Mouse (Mus musculus) kidney, embryonic 14.5 days (tissue): ENCODE measurements around the gene Gpr3. TPM values are rescaled to one million over a fixed set of nuclear protein-coding genes. Genes with fewer than 3 reads are reported as not detected.

ENCODE experiments used
- ATAC-seq: fragments of 200-750 bp; cut with Nextera tagmentation; 2 replicates; pipeline ENCODE4 v1.8.0; 2017; ENCODE audit warnings: moderate number of reproducible peaks, mild to moderate bottlenecking, moderate TSS enrichment, moderate library complexity; ENCODE audit not compliant: low FRiP score, low TSS enrichment
- H3K27ac ChIP-seq: fragments of 300-500 bp; sonication (generic); 2 replicates; pipeline ENCODE4 v1.5.1; 2014; ENCODE audit warnings: low read depth, mild to moderate bottlenecking, low read length, moderate library complexity, mixed read lengths
- H3K27me3 ChIP-seq: fragments of 300-500 bp; sonication (generic); 2 replicates; pipeline ENCODE4 v1.6.1; 2014; ENCODE audit warnings: mild to moderate bottlenecking, low read length; ENCODE audit not compliant: control insufficient read depth, insufficient read depth
- H3K36me3 ChIP-seq: fragments of 300-500 bp; sonication (generic); 2 replicates; pipeline ENCODE4 v1.6.1; 2014; ENCODE audit warnings: low read length, mixed read lengths; ENCODE audit not compliant: control insufficient read depth, insufficient read depth
- H3K4me1 ChIP-seq: fragments of 300-500 bp; sonication (generic); 2 replicates; pipeline ENCODE4 v1.6.1; 2014; ENCODE audit warnings: low read length, mixed read lengths; ENCODE audit not compliant: control insufficient read depth, insufficient read depth
- H3K4me2 ChIP-seq: fragments of 300-500 bp; sonication (generic); replicated peaks from 2 replicates; pipeline ENCODE4 v1.6.1; 2014; ENCODE audit warnings: low read depth, mild to moderate bottlenecking, low read length
- H3K4me3 ChIP-seq: fragments of 300-500 bp; sonication (generic); 2 replicates; pipeline ENCODE4 v1.5.1; 2014; ENCODE audit warnings: mild to moderate bottlenecking, low read length
- H3K9ac ChIP-seq: fragments of 300-500 bp; sonication (generic); 2 replicates; pipeline ENCODE4 v1.6.1; 2014; ENCODE audit warnings: low read depth, mild to moderate bottlenecking, low read length, moderate library complexity
- H3K9me3 ChIP-seq: fragments of 300-500 bp; sonication (generic); 2 replicates; pipeline ENCODE4 v1.6.1; 2016; ENCODE audit warnings: low read length; ENCODE audit not compliant: control insufficient read depth
- WGBS: fragments of 180-500 bp; shearing (Covaris S2); extraction: QIAGEN DNeasy Blood & Tissue Kit; methylation state at CpG from one replicate; pipeline ENCODE4 v1.1.7; 2014; 5-methylcytosine and 5-hydroxymethylcytosine counted together
- polyA plus RNA-seq: library from polyadenylated mRNA; unstranded; fragments of >200 nt; fragmentation: Nextera tagmentation; extraction: Ambion mirVana; gene quantifications from 2 replicates; pipeline ENCODE4 v1.2.1, GENCODE M21; 2014

The Gpr3 gene
- polyA plus RNA-seq, 1 experiment from 2014 or later: not detected

DNA sequence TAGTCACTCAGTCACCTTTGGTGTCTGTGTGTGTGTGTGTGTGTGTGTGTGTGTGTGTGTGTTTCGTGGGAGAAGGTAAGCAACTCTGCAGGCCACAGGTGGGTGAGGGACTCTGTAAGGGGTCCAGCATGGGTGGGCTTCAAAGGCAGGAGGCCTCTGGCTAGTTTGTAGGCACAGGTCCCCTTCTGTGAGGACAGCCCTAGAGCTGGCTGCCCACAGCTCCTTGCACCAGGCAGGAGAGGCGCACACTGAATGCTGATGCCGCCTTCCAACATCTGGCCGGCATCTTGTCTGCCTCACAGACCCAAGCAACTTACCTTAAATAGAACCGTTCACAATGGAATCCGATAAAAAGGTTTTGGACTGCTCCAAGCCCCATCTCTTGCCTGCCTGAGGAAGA, 12.6 kb downstream of the Gpr3 start:
- Histone ChIP-seq H3K4me2 (no peak overlapping the region), H3K27me3 (no peaks in the 10 kb centered on the region), H3K27ac (peak overlapping the region; percentile 43; the same call in 1 of the 2 replicates), H3K9ac (no peak overlapping the region), H3K36me3 (peaks cover 19% of the 10 kb centered on the region), H3K4me3 (no peak overlapping the region), H3K4me1 (peaks cover 58% of the 10 kb centered on the region), H3K9me3 (no peaks in the 10 kb centered on the region)
- 68% methylated on average over 6 of the region's 6 CpGs for WGBS
- no peak for ATAC-seq

DNA sequence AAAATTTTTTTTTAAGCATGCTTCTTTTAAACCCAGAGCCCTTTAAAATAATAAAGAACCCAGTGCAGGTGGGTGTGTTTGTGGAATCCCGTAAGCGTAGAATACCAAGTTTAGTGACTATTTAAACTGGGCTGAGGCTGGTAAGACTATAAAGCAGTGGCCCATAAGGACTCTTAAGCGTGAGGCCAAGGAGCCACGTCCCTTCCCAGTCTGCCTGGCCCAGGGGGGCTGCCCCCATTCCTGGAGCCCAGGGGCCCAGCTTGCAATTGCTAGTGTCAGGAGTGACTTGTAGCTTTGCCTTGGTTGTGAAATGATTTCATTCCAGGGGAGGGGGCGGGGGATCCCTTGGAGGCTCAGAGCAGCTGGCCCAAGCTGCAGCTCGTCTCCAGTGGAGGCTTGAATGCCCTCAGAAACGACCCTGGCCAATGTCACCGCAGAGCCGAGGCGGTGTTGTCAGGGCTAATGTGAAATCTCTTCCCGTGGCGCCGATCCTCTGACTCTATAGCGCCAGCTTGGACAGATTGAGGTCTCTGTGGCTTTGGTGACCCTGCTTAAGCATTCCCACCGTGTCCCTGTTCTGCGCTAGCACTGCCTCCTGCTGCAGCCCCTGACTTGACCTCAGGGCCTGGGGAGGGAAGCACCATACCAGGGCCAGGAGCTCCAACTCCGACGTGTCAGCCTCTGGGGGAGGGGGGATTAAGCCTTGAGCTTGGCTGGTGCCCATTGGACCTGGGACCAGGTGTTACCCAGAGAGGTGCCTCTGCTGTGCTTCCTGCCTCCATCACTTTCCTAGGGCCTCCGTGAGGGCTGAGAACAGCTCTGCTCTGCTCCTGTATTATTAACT, 13.8 kb downstream of the Gpr3 start:
- 13% methylated on average over 19 of the region's 19 CpGs for WGBS
- no peak overlapping the region for H3K4me3 ChIP-seq
- H3K27ac ChIP-seq: peak overlapping the region; percentile 40
- ATAC-seq: peak; percentile 29
- H3K9ac ChIP-seq: no peak overlapping the region
- no peaks in the 10 kb centered on the region for H3K27me3 ChIP-seq
- H3K36me3 ChIP-seq: peaks cover 31% of the 10 kb centered on the region
- no peaks in the 10 kb centered on the region for H3K9me3 ChIP-seq
- H3K4me2 ChIP-seq: no peak overlapping the region
- peaks cover 54% of the 10 kb centered on the region for H3K4me1 ChIP-seq

DNA sequence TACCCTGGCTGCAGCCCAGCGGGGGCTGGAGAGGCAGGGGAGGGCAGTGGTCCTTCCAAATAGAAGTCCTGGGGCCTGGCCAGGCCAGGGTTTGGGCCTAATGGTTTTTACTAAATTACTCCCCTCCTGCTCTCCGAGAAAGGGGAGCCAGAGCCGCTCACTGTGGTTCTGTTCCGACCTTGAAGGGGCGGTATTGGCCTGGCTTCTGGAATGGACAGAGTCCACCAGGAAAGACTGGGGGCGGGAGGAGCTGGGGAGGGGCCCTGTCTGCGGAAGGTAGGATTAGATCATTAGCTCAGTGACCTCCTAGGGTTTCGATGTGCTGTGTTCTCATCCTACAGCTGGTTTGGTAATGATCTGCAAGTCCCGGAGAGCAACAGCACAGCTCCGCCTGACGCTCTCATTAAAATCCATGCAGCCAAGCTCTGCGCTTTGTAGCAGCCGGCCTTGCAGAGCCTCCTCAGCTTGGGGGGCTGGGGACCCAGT, 14.5 kb downstream of the Gpr3 start:
- Histone ChIP-seq H3K27ac (peak overlapping the region; percentile 40), H3K4me2 (no peak overlapping the region), H3K4me3 (no peak overlapping the region), H3K27me3 (no peaks in the 10 kb centered on the region), H3K36me3 (peaks cover 38% of the 10 kb centered on the region), H3K4me1 (peaks cover 54% of the 10 kb centered on the region), H3K9me3 (no peaks in the 10 kb centered on the region), H3K9ac (no peak overlapping the region)
- peak; percentile 25 for ATAC-seq
- WGBS: 22% methylated on average over 13 of the region's 13 CpGs

DNA sequence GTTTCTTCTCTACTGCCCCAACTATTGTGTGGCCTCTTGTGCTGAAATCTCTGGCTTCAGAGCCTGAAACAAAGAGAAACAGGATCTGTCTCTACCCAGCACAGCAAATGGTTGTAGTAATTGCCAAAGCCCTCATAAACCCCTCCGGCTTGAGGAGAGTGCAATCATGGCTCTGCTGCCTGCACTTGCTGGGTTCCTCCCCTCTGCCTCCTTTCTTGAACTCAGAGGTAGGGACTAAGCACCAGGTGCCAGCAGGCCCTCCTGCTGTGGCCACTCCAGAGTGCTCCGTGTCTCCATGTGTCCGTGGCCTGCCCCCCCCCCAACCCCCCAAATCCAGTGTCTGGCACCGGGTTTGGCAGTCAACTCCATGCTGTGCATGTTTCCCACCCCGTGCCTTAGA, 15.0 kb downstream of the Gpr3 start:
- WGBS: 12% methylated on average over 5 of the region's 5 CpGs
- Histone ChIP-seq H3K9me3 (no peaks in the 10 kb centered on the region), H3K27ac (peak overlapping the region; percentile 40; the same call in 1 of the 2 replicates), H3K27me3 (no peaks in the 10 kb centered on the region), H3K4me1 (peaks cover 54% of the 10 kb centered on the region), H3K36me3 (peaks cover 43% of the 10 kb centered on the region), H3K9ac (no peak overlapping the region), H3K4me2 (no peak overlapping the region), H3K4me3 (no peak overlapping the region)
- no peak for ATAC-seq

DNA sequence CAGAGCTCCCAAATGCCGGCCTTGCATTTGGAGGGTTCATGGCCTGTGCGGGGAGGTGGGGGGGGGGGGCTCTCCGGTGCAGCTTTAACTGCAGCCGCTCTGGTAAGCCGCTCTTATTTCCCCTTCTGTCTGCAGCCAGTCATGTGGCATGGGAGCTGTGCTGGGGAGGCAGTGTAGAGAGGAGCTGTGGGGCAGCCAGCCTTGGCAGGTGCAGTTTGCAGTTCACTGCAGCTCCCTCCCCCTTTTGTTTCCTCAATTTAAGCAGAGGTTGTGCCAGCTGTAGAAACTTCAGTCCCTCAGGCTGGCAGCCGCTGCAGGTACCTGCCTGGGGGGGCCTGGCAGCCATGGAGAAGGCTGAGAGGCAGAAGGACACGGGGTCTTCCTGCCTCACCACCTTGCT, 15.5 kb downstream of the Gpr3 start:
- H3K27ac ChIP-seq: peak overlapping the region; percentile 73
- no peak overlapping the region for H3K4me2 ChIP-seq
- peaks cover 54% of the 10 kb centered on the region for H3K4me1 ChIP-seq
- 16% methylated on average over 7 of the region's 7 CpGs for WGBS
- no peak overlapping the region for H3K4me3 ChIP-seq
- H3K9ac ChIP-seq: 0 out of 2 replicates have a peak overlapping the region, but pooled peaks have one; percentile 12
- H3K36me3 ChIP-seq: peaks cover 48% of the 10 kb centered on the region
- H3K9me3 ChIP-seq: no peaks in the 10 kb centered on the region
- no peak for ATAC-seq
- H3K27me3 ChIP-seq: no peaks in the 10 kb centered on the region

DNA sequence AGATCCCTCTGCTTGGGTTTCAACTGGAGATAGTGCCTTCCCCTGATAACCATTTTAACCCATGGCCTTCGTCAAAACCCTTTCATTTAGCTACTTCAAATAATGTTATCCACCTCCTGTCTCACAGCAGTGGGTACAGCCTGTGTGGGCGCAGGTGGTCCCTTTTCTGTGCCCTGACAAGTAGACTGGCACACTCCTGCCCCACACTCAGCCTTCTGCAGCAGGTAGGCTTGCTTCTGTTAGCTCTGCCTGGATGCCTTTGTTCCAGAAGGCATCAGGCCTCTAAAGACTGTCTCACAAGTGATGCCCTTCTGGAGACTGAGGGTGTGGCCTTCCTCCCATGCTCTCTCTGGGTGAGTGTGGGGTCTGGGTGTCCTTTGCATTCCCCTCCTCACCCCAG, 16.2 kb downstream of the Gpr3 start:
- Histone ChIP-seq H3K9me3 (no peaks in the 10 kb centered on the region), H3K4me2 (no peak overlapping the region), H3K27me3 (no peaks in the 10 kb centered on the region), H3K36me3 (peaks cover 56% of the 10 kb centered on the region), H3K9ac (peak overlapping the region; percentile 12; the same call in 1 of the 2 replicates), H3K27ac (peak overlapping the region; percentile 73; the same call in 1 of the 2 replicates), H3K4me1 (peaks cover 50% of the 10 kb centered on the region), H3K4me3 (no peak overlapping the region)
- no peak for ATAC-seq
- 90% methylated on average over 2 of the region's 2 CpGs for WGBS

DNA sequence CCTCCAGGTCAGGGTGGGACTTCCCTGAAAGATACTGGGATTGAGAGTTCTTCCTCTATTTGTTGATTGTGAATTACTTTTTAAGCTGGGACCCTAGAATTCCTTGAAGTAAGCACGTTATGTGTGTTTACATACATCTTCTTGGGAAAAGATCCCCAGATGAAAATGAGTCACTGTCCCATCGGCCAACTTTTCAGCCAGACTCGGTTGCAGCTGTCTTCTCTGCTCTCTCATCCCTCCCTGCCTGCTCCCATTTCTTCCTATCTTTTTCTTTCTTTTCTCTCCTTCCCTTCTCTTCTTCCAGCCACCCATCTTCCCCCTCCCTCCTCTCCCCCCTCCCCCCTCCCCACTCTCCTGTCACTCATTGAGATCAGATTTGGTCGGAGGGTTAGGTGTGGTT, 17.3 kb downstream of the Gpr3 start:
- Histone ChIP-seq H3K27me3 (no peaks in the 10 kb centered on the region), H3K36me3 (peaks cover 67% of the 10 kb centered on the region), H3K9me3 (no peaks in the 10 kb centered on the region), H3K4me1 (peaks cover 39% of the 10 kb centered on the region), H3K4me2 (no peak overlapping the region), H3K4me3 (no peak overlapping the region), H3K9ac (no peak overlapping the region), H3K27ac (no peak overlapping the region)
- ATAC-seq: no peak
- WGBS: 81% methylated on average over 4 of the region's 4 CpGs

DNA sequence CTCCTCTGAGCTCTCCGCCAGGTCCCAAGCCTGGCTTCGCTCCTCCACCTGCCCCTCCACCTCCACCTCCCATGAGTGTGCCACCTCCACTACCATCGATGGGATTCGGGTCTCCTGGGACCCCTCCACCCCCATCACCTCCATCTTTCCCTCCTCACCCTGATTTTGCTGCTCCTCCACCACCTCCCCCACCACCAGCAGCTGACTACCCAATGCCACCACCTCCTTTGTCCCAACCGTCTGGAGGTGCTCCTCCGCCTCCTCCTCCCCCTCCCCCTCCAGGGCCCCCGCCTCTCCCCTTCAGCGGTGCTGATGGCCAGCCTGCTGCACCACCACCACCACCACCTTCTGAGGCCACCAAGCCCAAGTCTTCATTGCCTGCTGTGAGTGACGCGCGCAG, 17.9 kb downstream of the Gpr3 start:
- H3K4me2 ChIP-seq: no peak overlapping the region
- no peak overlapping the region for H3K4me3 ChIP-seq
- 90% methylated on average over 11 of the region's 11 CpGs for WGBS
- H3K4me1 ChIP-seq: peaks cover 34% of the 10 kb centered on the region
- no peak overlapping the region for H3K27ac ChIP-seq
- no peaks in the 10 kb centered on the region for H3K9me3 ChIP-seq
- H3K36me3 ChIP-seq: peaks cover 72% of the 10 kb centered on the region
- ATAC-seq: no peak
- no peaks in the 10 kb centered on the region for H3K27me3 ChIP-seq
- H3K9ac ChIP-seq: no peak overlapping the region

DNA sequence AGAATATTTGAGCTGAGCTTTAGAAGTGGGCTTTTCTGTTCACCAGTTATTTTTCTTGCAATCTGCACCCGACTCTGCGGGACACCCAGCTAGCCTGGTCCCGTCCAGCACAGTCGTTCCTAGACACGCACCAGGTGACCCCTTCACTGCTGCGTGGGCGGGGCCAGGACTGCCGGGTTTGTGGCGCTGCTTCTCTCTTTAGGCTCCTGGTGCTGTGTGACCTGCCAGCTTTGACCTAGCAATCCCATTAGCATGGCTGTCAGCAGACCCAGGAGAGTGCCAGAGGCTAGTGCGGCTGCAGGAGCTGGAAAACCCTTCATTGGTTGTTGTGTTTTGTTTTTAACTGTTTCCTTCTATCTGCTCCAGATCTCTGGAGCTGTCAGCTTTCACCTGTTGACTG, 22.9 kb downstream of the Gpr3 start:
- no peak overlapping the region for H3K9ac ChIP-seq
- no peak overlapping the region for H3K27ac ChIP-seq
- no peaks in the 10 kb centered on the region for H3K9me3 ChIP-seq
- WGBS: 62% methylated on average over 10 of the region's 10 CpGs
- no peak for ATAC-seq
- H3K36me3 ChIP-seq: peaks cover 82% of the 10 kb centered on the region
- no peaks in the 10 kb centered on the region for H3K27me3 ChIP-seq
- H3K4me2 ChIP-seq: no peak overlapping the region
- H3K4me1 ChIP-seq: peaks cover 11% of the 10 kb centered on the region
- no peak overlapping the region for H3K4me3 ChIP-seq
